Mouse (Mus musculus) cortical plate, adult 2 months (tissue): ENCODE results near the gene Pcgf6.

Experiments
- CTCF ChIP-seq: fragments of 200-500 bp; IDR thresholded peaks from 2 replicates; pipeline ENCODE4 v1.5.1; 2011; ENCODE audit warnings: mild to moderate bottlenecking, control low read depth, low read length; ENCODE audit not compliant: insufficient read depth; ENCODE audit errors: extremely low read depth
- POLR2A ChIP-seq: fragments of 200-500 bp; IDR thresholded peaks from 2 replicates; pipeline ENCODE4 v1.6.1; 2011; ENCODE audit warnings: mild to moderate bottlenecking, low read length, control low read depth; ENCODE audit not compliant: insufficient read depth; ENCODE audit errors: extremely low read depth

- TF ChIP-seq CTCF, result no peak
- no peak for TF ChIP-seq POLR2A
These were observed 51.0 kb downstream of the Pcgf6 start for GRCm38 (mm10) chr19:46999753-47000152.
